In genomic region chr4:101354086-101354855, GRCm38 (mm10) we compare ENCODE assay signal across 8 mouse cellular contexts.
A peak's percentile ranks its signal among the peaks of the same experiment; 100 is the strongest.
DNase-seq lines count a peak whose midpoint lies in the region; ATAC-seq lines count a peak whose summit lies in the region.

No protein-coding gene starts in this region.

- 0 out of 2 replicates have a peak, but pooled peaks cover 3% of the 10 kb centered on the region for H3K36me3 ChIP-seq in kidney, embryonic 16.5 days (ENCODE audit: insufficient read depth, low read length)
- no peaks in the 10 kb centered on the region for H3K36me3 ChIP-seq in forebrain, embryonic 13.5 days (ENCODE audit: poor library complexity, severe bottlenecking)
- no peaks in the 10 kb centered on the region for H3K36me3 ChIP-seq in limb, embryonic 10.5 days
- no peaks in the 10 kb centered on the region for H3K36me3 ChIP-seq in neural tube, embryonic 15.5 days

- no peaks in the 10 kb centered on the region for H3K9me3 ChIP-seq in kidney, embryonic 16.5 days (ENCODE audit: low read length)
- no peaks in the 10 kb centered on the region for H3K9me3 ChIP-seq in forebrain, embryonic 13.5 days (replicated peaks)
- no peaks in the 10 kb centered on the region for H3K9me3 ChIP-seq in limb, embryonic 10.5 days (replicated peaks)
- H3K9me3 ChIP-seq in neural tube, embryonic 15.5 days (replicated peaks) = no peaks in the 10 kb centered on the region

- H3K4me1 ChIP-seq in kidney, embryonic 16.5 days (ENCODE audit: insufficient read depth, low read length) = peaks cover 15% of the 10 kb centered on the region
- H3K4me1 ChIP-seq in forebrain, embryonic 13.5 days = peaks cover 41% of the 10 kb centered on the region
- H3K4me1 ChIP-seq in limb, embryonic 10.5 days = peaks cover 29% of the 10 kb centered on the region
- H3K4me1 ChIP-seq in neural tube, embryonic 15.5 days = peaks cover 38% of the 10 kb centered on the region

- H3K27me3 ChIP-seq in kidney, embryonic 16.5 days (ENCODE audit: insufficient read depth, low read length) = no peaks in the 10 kb centered on the region
- H3K27me3 ChIP-seq in forebrain, embryonic 13.5 days = no peaks in the 10 kb centered on the region
- H3K27me3 ChIP-seq in limb, embryonic 10.5 days (ENCODE audit: low read depth, poor library complexity, severe bottlenecking) = peaks cover 12% of the 10 kb centered on the region
- H3K27me3 ChIP-seq in neural tube, embryonic 15.5 days (replicated peaks) = no peaks in the 10 kb centered on the region

- 25% methylated on average over 7 of the region's 7 CpGs for WGBS in kidney, embryonic 16.5 days
- 43% methylated on average over 7 of the region's 7 CpGs for WGBS in forebrain, embryonic 13.5 days
- WGBS in limb, embryonic 10.5 days = 52% methylated on average over 7 of the region's 7 CpGs
- WGBS in neural tube, embryonic 15.5 days = 24% methylated on average over 7 of the region's 7 CpGs

- no peak for ATAC-seq in kidney, embryonic 16.5 days (ENCODE audit: low FRiP score, low TSS enrichment)
- ATAC-seq in forebrain, embryonic 13.5 days = no peak
- no peak for ATAC-seq in neural tube, embryonic 15.5 days (ENCODE audit: low FRiP score)

- H3K27ac ChIP-seq in kidney, embryonic 16.5 days (ENCODE audit: low read length) = 0 out of 2 replicates have a peak overlapping the region, but pooled peaks have one; percentile 6
- no peak overlapping the region for H3K27ac ChIP-seq in forebrain, embryonic 13.5 days
- no peak overlapping the region for H3K27ac ChIP-seq in limb, embryonic 10.5 days
- H3K27ac ChIP-seq in neural tube, embryonic 15.5 days (replicated peaks) = 0 out of 2 replicates have a peak overlapping the region, but pooled peaks have one; percentile 28

- no peak for DNase-seq in kidney, postnatal 4 days
- no peak for DNase-seq in limb, embryonic 10.5 days (ENCODE audit: low spot score)
- DNase-seq in right cerebral cortex, postnatal 36 days (ENCODE audit: low spot score in 2 of 2) = no peak
- DNase-seq in yolk sac, embryonic 10.5 days (ENCODE audit: low spot score) = no peak
- no peak for DNase-seq in thymus, adult 18-20 months

- peak overlapping the region; percentile 85 for H3K4me2 ChIP-seq in kidney, embryonic 16.5 days (replicated peaks; ENCODE audit: low read depth, low read length)
- H3K4me2 ChIP-seq in forebrain, embryonic 13.5 days = peak overlapping the region; percentile 95
- H3K4me2 ChIP-seq in neural tube, embryonic 15.5 days = peak overlapping the region; percentile 72

- H3K4me3 ChIP-seq in kidney, embryonic 16.5 days (ENCODE audit: low read length) = peak overlapping the region; percentile 83
- H3K4me3 ChIP-seq in forebrain, embryonic 13.5 days = peak overlapping the region; percentile 86
- H3K4me3 ChIP-seq in limb, embryonic 10.5 days = 0 out of 2 replicates have a peak overlapping the region, but pooled peaks have one; percentile 80
- H3K4me3 ChIP-seq in neural tube, embryonic 15.5 days (replicated peaks) = peak overlapping the region; percentile 87

- peak overlapping the region; percentile 83 for H3K9ac ChIP-seq in kidney, embryonic 16.5 days (replicated peaks; ENCODE audit: low read length)
- H3K9ac ChIP-seq in forebrain, embryonic 13.5 days = peak overlapping the region; percentile 95
- H3K9ac ChIP-seq in neural tube, embryonic 15.5 days (replicated peaks) = peak overlapping the region; percentile 86

Comparison
In these comparisons a context has a peak if more than half of its experiments do, and no peak if none do; other contexts are left out.
1. H3K27ac ChIP-seq: peak in kidney, embryonic 16.5 days (single experiment) and neural tube, embryonic 15.5 days (single experiment); none in forebrain, embryonic 13.5 days (single experiment) and limb, embryonic 10.5 days (single experiment).
2. Peak in every context shown above with its lines, with median percentiles within 50 percentile points of each other: H3K4me2 ChIP-seq, H3K4me3 ChIP-seq and H3K9ac ChIP-seq.